Mouse (Mus musculus): ENCODE measurements around the gene Ppfibp2. TPM values are rescaled to one million over a fixed set of nuclear protein-coding genes. Genes with fewer than 3 reads are reported as not detected.

Gene Ppfibp2
- polyA plus RNA-seq, 1 experiment: 1.6 TPM

GRCm38 (mm10) chr7:107573856-107574255, 21.2 kb upstream of the Ppfibp2 start:
- TF ChIP-seq FLI1 (IDR thresholded peaks at IDR 0.05; ENCODE audit: low read length): no peak
- TF ChIP-seq GATA1 (IDR thresholded peaks at IDR 0.05; ENCODE audit: borderline replicate concordance, low read length): no peak
- Histone ChIP-seq H3K4me1 (no peaks in the 10 kb centered on the region), H3K4me3 (replicated peaks) (no peak overlapping the region), H3K9me3 (0 out of 2 replicates have a peak, but pooled peaks cover 5% of the 10 kb centered on the region), H3K27me3 (replicated peaks) (no peaks in the 10 kb centered on the region), H3K36me3 (replicated peaks; ENCODE audit: low read length) (no peaks in the 10 kb centered on the region)

- Histone ChIP-seq H3K4me1 (no peaks in the 10 kb centered on the region), H3K9me3 (0 out of 2 replicates have a peak, but pooled peaks cover 5% of the 10 kb centered on the region), H3K4me3 (replicated peaks) (no peak overlapping the region), H3K27me3 (replicated peaks) (no peaks in the 10 kb centered on the region), H3K36me3 (replicated peaks; ENCODE audit: low read length) (no peaks in the 10 kb centered on the region)
- no peak for TF ChIP-seq GATA1 (IDR thresholded peaks at IDR 0.05; ENCODE audit: borderline replicate concordance, low read length)
- no peak for TF ChIP-seq FLI1 (IDR thresholded peaks at IDR 0.05; ENCODE audit: low read length)
These were observed 20.7 kb upstream of the Ppfibp2 start for GRCm38 (mm10) chr7:107574276-107574675.

GRCm38 (mm10) chr7:107592641-107593040, 2.4 kb upstream of the Ppfibp2 start:
- H3K4me3 ChIP-seq (replicated peaks): no peak overlapping the region
- H3K9me3 ChIP-seq: no peaks in the 10 kb centered on the region
- peaks cover 23% of the 10 kb centered on the region for H3K4me1 ChIP-seq
- no peaks in the 10 kb centered on the region for H3K36me3 ChIP-seq (replicated peaks; ENCODE audit: low read length)
- no peak for TF ChIP-seq FLI1 (IDR thresholded peaks at IDR 0.05; ENCODE audit: low read length)
- no peak for TF ChIP-seq GATA1 (IDR thresholded peaks at IDR 0.05; ENCODE audit: borderline replicate concordance, low read length)
- H3K27me3 ChIP-seq (replicated peaks): peaks cover 2% of the 10 kb centered on the region

- TF ChIP-seq FLI1 (IDR thresholded peaks at IDR 0.05; ENCODE audit: low read length) (no peak), GATA1 (IDR thresholded peaks at IDR 0.05; ENCODE audit: borderline replicate concordance, low read length) (no peak)
These were observed 1.1 kb upstream of the Ppfibp2 start for GRCm38 (mm10) chr7:107593904-107594303.

GRCm38 (mm10) chr7:107594325-107594856, 616 bp upstream of the Ppfibp2 start:
- no peaks in the 10 kb centered on the region for H3K9me3 ChIP-seq
- H3K27me3 ChIP-seq (replicated peaks): peaks cover 2% of the 10 kb centered on the region
- peaks cover 23% of the 10 kb centered on the region for H3K4me1 ChIP-seq
- H3K36me3 ChIP-seq (replicated peaks; ENCODE audit: low read length): no peaks in the 10 kb centered on the region
- peak overlapping the region; percentile 91 for H3K4me3 ChIP-seq (replicated peaks)
- TF ChIP-seq GATA1 (IDR thresholded peaks at IDR 0.05; ENCODE audit: borderline replicate concordance, low read length) (no peak), FLI1 (IDR thresholded peaks at IDR 0.05; ENCODE audit: low read length) (no peak)

More at GRCm38 (mm10) chr7:107593904-107594303, 1.1 kb upstream of the Ppfibp2 start:
- peaks cover 2% of the 10 kb centered on the region for H3K27me3 ChIP-seq (replicated peaks)
- H3K36me3 ChIP-seq (replicated peaks; ENCODE audit: low read length): no peaks in the 10 kb centered on the region
- peaks cover 23% of the 10 kb centered on the region for H3K4me1 ChIP-seq
- peak overlapping the region; percentile 91 for H3K4me3 ChIP-seq (replicated peaks)
- no peaks in the 10 kb centered on the region for H3K9me3 ChIP-seq

GRCm38 (mm10) chr7:107595426-107595825, 419 bp downstream of the Ppfibp2 start:
- Histone ChIP-seq H3K9me3 (no peaks in the 10 kb centered on the region), H3K4me1 (peaks cover 23% of the 10 kb centered on the region), H3K27me3 (replicated peaks) (peaks cover 4% of the 10 kb centered on the region), H3K4me3 (replicated peaks) (peak overlapping the region; percentile 91), H3K36me3 (replicated peaks; ENCODE audit: low read length) (no peaks in the 10 kb centered on the region)
- TF ChIP-seq GATA1 (IDR thresholded peaks at IDR 0.05; ENCODE audit: borderline replicate concordance, low read length) (no peak), FLI1 (IDR thresholded peaks at IDR 0.05; ENCODE audit: low read length) (no peak)

GRCm38 (mm10) chr7:107596753-107597152, 1.7 kb downstream of the Ppfibp2 start:
- Histone ChIP-seq H3K36me3 (replicated peaks; ENCODE audit: low read length) (no peaks in the 10 kb centered on the region), H3K4me1 (peaks cover 23% of the 10 kb centered on the region), H3K27me3 (replicated peaks) (peaks cover 4% of the 10 kb centered on the region), H3K4me3 (replicated peaks) (no peak overlapping the region), H3K9me3 (no peaks in the 10 kb centered on the region)
- no peak for TF ChIP-seq FLI1 (IDR thresholded peaks at IDR 0.05; ENCODE audit: low read length)
- no peak for TF ChIP-seq GATA1 (IDR thresholded peaks at IDR 0.05; ENCODE audit: borderline replicate concordance, low read length)

- TF ChIP-seq GATA1 (IDR thresholded peaks at IDR 0.05; ENCODE audit: borderline replicate concordance, low read length) (no peak), FLI1 (IDR thresholded peaks at IDR 0.05; ENCODE audit: low read length) (no peak)
- Histone ChIP-seq H3K4me3 (replicated peaks) (no peak overlapping the region), H3K4me1 (peaks cover 16% of the 10 kb centered on the region), H3K27me3 (replicated peaks) (peaks cover 4% of the 10 kb centered on the region), H3K36me3 (replicated peaks; ENCODE audit: low read length) (no peaks in the 10 kb centered on the region), H3K9me3 (no peaks in the 10 kb centered on the region)
These were observed 2.9 kb downstream of the Ppfibp2 start for GRCm38 (mm10) chr7:107597956-107598355.

- TF ChIP-seq GATA1 (IDR thresholded peaks at IDR 0.05; ENCODE audit: borderline replicate concordance, low read length): no peak
- no peak for TF ChIP-seq FLI1 (IDR thresholded peaks at IDR 0.05; ENCODE audit: low read length)
- Histone ChIP-seq H3K27me3 (replicated peaks) (peaks cover 4% of the 10 kb centered on the region), H3K9me3 (no peaks in the 10 kb centered on the region), H3K36me3 (replicated peaks; ENCODE audit: low read length) (no peaks in the 10 kb centered on the region), H3K4me1 (peaks cover under 1% of the 10 kb centered on the region; the same call in 1 of the 2 replicates), H3K4me3 (replicated peaks) (no peak overlapping the region)
These were observed 5.6 kb downstream of the Ppfibp2 start for GRCm38 (mm10) chr7:107600651-107601050.

GRCm38 (mm10) chr7:107602505-107602904, 7.5 kb downstream of the Ppfibp2 start:
- Histone ChIP-seq H3K27me3 (replicated peaks) (peaks cover 4% of the 10 kb centered on the region), H3K9me3 (no peaks in the 10 kb centered on the region), H3K36me3 (replicated peaks; ENCODE audit: low read length) (no peaks in the 10 kb centered on the region), H3K4me3 (replicated peaks) (no peak overlapping the region), H3K4me1 (no peaks in the 10 kb centered on the region)
- no peak for TF ChIP-seq GATA1 (IDR thresholded peaks at IDR 0.05; ENCODE audit: borderline replicate concordance, low read length)
- TF ChIP-seq FLI1 (IDR thresholded peaks at IDR 0.05; ENCODE audit: low read length): no peak
